Mouse (Mus musculus): Measurements from ENCODE around the gene Zfyve27. TPM values are rescaled to one million over a fixed set of nuclear protein-coding genes. Genes with fewer than 3 reads are reported as not detected.

The Zfyve27 gene
- total RNA-seq, 2 experiments from 2014 or later: 78.2 to 85.1 TPM

DNA sequence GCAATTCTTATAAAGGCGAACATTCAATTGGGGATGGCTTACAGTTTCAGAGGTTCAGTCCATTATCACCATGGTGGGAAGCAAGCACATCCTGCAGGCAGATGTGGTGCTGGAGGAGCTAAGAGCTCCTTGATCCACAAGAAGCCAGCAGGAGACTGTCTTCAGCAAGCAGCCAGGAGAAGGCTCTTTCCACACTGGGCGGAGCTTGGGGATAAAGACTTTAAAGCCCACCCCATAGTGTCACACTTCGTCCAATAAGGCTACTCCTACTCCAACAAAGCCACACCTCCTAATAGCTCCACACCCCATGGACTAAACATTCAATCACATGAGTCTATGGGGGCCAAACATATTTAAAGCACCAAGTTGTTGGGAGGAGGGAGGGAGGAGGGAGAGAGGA, 21.8 kb upstream of the Zfyve27 start:
- no peak for DNase-seq (ENCODE audit: low spot score in 2 of 2)

GRCm38 (mm10) chr19:42142757-42143156, 21.0 kb upstream of the Zfyve27 start:
- no peak for DNase-seq (ENCODE audit: low spot score in 2 of 2)

GRCm38 (mm10) chr19:42144067-42144466, 19.7 kb upstream of the Zfyve27 start:
- DNase-seq (ENCODE audit: low spot score in 2 of 2): no peak

DNA sequence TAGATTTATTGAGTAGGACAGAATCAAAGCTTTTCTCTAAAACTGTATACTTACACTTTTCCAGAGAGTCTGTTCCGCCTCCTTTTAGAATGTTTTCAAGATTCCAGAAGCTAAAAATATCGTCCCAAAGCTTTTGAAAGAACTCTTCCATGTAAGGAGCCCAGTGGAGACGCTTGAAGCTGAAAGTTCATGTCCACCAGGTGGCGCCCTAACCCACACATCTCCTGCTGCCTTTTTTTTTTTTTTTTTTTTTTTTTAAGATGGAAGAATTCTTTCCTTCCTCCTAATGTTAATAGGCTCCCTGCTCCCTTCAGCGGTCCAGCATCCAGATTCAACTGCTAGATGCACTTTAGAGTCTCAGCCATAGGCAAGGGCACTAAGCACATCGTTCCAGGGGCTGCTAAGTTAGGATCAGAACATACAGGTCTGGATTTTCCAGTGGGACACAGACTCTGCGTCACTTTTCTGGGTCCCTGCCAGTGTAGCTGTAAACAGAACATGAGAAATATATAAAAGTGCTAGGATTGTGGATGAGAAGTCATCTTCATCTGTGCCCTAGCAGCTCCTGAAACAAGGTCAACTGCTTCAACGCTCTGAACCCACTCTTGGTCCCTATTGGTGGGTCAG, 19.1 kb upstream of the Zfyve27 start:
- peak; percentile 88 to 94 for DNase-seq (ENCODE audit: low spot score in 2 of 2)

GRCm38 (mm10) chr19:42145210-42145609, 18.5 kb upstream of the Zfyve27 start:
- no peak for DNase-seq (ENCODE audit: low spot score in 2 of 2)

- DNase-seq (ENCODE audit: low spot score in 2 of 2): no peak
Observed at GRCm38 (mm10) chr19:42145731-42146130, 18.0 kb upstream of the Zfyve27 start.

- no peak for DNase-seq (ENCODE audit: low spot score in 2 of 2)
Observed at GRCm38 (mm10) chr19:42146276-42147010, 17.3 kb upstream of the Zfyve27 start.

GRCm38 (mm10) chr19:42147170-42147768, 16.5 kb upstream of the Zfyve27 start, which contains the start of gene Marveld1:
TSS of gene Marveld1 (plus strand) at chr19:42147400.
- DNase-seq (ENCODE audit: low spot score in 2 of 2): peak; percentile 43 to 58

GRCm38 (mm10) chr19:42147769-42148568, 15.8 kb upstream of the Zfyve27 start:
- DNase-seq (ENCODE audit: low spot score in 2 of 2): peak; percentile 61 to 77

DNA sequence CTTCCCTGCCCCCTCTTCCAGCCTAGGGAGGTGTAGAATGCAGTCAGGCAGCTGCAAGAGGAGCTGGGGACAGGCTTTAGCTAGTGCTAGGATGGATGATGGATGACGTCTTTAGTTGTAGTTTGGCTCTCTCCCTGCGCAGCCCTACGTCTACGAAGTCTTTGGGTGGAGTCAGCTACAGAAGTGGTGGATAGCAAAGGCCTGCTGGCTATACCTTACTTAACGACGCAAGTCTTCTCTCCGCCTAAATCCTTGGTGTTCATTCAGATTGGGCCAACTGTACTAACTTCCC, 15.2 kb upstream of the Zfyve27 start:
- no peak for DNase-seq (ENCODE audit: low spot score in 2 of 2)

GRCm38 (mm10) chr19:42151990-42152389, 11.8 kb upstream of the Zfyve27 start:
- peak; percentile 87 to 89 for DNase-seq (ENCODE audit: low spot score in 2 of 2)

- DNase-seq (ENCODE audit: low spot score in 2 of 2): no peak
Observed at GRCm38 (mm10) chr19:42157493-42158237, 6.1 kb upstream of the Zfyve27 start.

- DNase-seq (ENCODE audit: low spot score in 2 of 2): no peak
Observed at GRCm38 (mm10) chr19:42158246-42159017, 5.3 kb upstream of the Zfyve27 start.

- no peak for DNase-seq (ENCODE audit: low spot score in 2 of 2)
Observed at GRCm38 (mm10) chr19:42164188-42164587, 437 bp downstream of the Zfyve27 start.

DNA sequence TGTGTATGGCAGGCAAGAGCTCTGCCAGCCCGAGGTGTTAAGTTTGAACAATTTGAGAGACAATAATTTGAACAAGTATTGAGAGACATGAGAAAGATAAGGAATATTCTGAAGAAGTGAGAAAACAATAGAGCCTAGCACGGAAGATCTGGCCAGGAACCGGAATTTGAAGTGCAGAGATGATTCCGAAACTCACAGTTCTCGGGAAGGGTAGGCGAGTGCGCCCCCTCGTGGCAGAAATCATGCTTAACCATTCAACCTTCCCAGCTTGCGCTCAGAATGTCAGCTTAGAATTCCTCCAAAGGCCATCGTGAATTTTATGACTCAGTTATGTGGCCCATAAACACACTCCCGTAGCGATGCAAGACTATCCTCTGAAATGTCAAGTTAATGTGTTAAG, 2.4 kb downstream of the Zfyve27 start:
- peak; percentile 88 to 95 for DNase-seq (ENCODE audit: low spot score in 2 of 2)

DNA sequence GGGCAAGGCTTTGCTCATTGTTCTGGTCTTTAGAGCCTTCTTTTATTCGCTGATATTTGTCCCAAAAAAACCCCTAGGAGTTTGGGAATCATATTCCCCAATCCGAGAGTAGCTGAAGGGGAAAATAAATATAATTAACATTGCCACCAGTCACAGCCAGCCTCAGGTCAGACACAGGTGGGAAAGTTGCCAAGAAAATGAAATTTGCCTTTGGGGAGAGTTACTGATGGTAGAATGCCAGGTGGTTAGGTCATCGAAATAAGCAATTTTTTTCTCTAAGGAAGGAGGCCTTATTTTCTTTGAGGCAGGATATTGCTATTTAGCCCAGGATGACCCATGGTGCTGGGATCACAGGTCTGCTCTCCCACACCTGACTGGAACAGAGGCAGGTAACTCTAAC, 3.0 kb downstream of the Zfyve27 start:
- no peak for DNase-seq (ENCODE audit: low spot score in 2 of 2)

GRCm38 (mm10) chr19:42167489-42167888, 3.7 kb downstream of the Zfyve27 start:
- no peak for DNase-seq (ENCODE audit: low spot score in 2 of 2)

- DNase-seq (ENCODE audit: low spot score in 2 of 2): no peak
Observed at GRCm38 (mm10) chr19:42169322-42169975, 5.7 kb downstream of the Zfyve27 start.
